Mouse (Mus musculus) midbrain, embryonic 14.5 days (tissue): ENCODE measurements around the gene Ralgps2. TPM values are rescaled to one million over a fixed set of nuclear protein-coding genes. Genes with fewer than 3 reads are reported as not detected.

ENCODE experiments used
- ATAC-seq: fragments of 200-750 bp; cut with Nextera tagmentation; 2 replicates; pipeline ENCODE4 v1.8.0; 2017; ENCODE audit warnings: moderate number of reproducible peaks, moderate library complexity; ENCODE audit not compliant: low FRiP score, low TSS enrichment
- DNase-seq: peaks from one replicate; pipeline ENCODE4 v3.0.0-alpha.2; 2015
- H3K27ac ChIP-seq: fragments of 300-500 bp; sonication (generic); replicated peaks from 2 replicates; pipeline ENCODE4 v1.5.1; 2014; ENCODE audit warnings: mild to moderate bottlenecking, low read depth, low read length, moderate library complexity
- H3K27me3 ChIP-seq: fragments of 300-500 bp; sonication (generic); 2 replicates; pipeline ENCODE4 v1.6.1; 2014; ENCODE audit warnings: low read length, control low read depth, mixed read lengths; ENCODE audit not compliant: control insufficient read depth, insufficient read depth
- H3K36me3 ChIP-seq: fragments of 300-500 bp; sonication (generic); 2 replicates; pipeline ENCODE4 v1.6.1; 2014; ENCODE audit warnings: low read length, control low read depth; ENCODE audit not compliant: control insufficient read depth, insufficient read depth
- H3K4me1 ChIP-seq: fragments of 300-500 bp; sonication (generic); 2 replicates; pipeline ENCODE4 v1.6.1; 2014; ENCODE audit warnings: mild to moderate bottlenecking, antibody characterized with exemption, low read length, control low read depth; ENCODE audit not compliant: control insufficient read depth, insufficient read depth
- H3K4me2 ChIP-seq: fragments of 300-500 bp; sonication (generic); 2 replicates; pipeline ENCODE4 v1.6.1; 2014; ENCODE audit warnings: mild to moderate bottlenecking, low read length, moderate library complexity
- H3K4me3 ChIP-seq: fragments of 300-500 bp; sonication (generic); replicated peaks from 2 replicates; pipeline ENCODE4 v1.5.1; 2014; ENCODE audit warnings: low read depth, low read length
- H3K9ac ChIP-seq: fragments of 300-500 bp; sonication (generic); replicated peaks from 2 replicates; pipeline ENCODE4 v1.6.1; 2014; ENCODE audit warnings: mild to moderate bottlenecking, low read length, moderate library complexity
- H3K9me3 ChIP-seq: fragments of 300-500 bp; sonication (generic); 2 replicates; pipeline ENCODE4 v1.6.1; 2016; ENCODE audit warnings: low read length, control low read depth, mixed read lengths; ENCODE audit not compliant: control insufficient read depth
- WGBS: fragments of 180-500 bp; shearing (Covaris S2); extraction: QIAGEN DNeasy Blood & Tissue Kit; methylation state at CpG from one replicate; pipeline ENCODE4 v1.1.7; 2014; 5-methylcytosine and 5-hydroxymethylcytosine counted together
- polyA plus RNA-seq: library from polyadenylated mRNA; unstranded; fragments of >200 nt; fragmentation: Nextera tagmentation; extraction: Ambion mirVana; gene quantifications from 2 replicates; pipeline ENCODE4 v1.2.1, GENCODE M21; 2014

The Ralgps2 gene
- polyA plus RNA-seq, 1 experiment from 2014 or later: 122 TPM

DNA sequence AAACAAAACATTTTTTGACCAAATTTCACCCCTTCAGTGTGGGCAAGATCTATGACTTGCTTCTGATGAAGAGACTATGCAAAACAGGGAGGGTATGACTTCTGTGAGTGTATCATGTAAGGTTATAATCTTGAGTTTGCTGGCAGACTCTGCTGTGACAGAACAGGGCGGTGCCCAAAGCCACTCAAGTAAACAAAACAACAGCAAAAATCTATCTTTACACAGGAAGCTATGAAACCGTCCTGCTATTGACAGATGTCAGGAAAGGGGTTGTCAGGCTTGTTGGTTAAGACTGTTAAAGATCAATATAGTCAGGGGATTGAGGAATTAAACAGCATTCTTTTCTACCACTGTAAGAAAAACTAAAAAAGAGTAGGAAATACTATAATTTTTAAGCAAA lies 33.8 kb downstream of the Ralgps2 start:
- H3K9ac ChIP-seq: no peak overlapping the region
- peaks cover 16% of the 10 kb centered on the region; the same call in 1 of the 2 replicates for H3K36me3 ChIP-seq
- no peaks in the 10 kb centered on the region for H3K27me3 ChIP-seq
- H3K4me3 ChIP-seq: no peak overlapping the region
- H3K27ac ChIP-seq: no peak overlapping the region
- no peak overlapping the region for H3K4me2 ChIP-seq
- no peaks in the 10 kb centered on the region for H3K9me3 ChIP-seq
- ATAC-seq (no peak), DNase-seq (no peak)
- H3K4me1 ChIP-seq: no peaks in the 10 kb centered on the region
- 77% methylated on average over 2 of the region's 2 CpGs for WGBS

DNA sequence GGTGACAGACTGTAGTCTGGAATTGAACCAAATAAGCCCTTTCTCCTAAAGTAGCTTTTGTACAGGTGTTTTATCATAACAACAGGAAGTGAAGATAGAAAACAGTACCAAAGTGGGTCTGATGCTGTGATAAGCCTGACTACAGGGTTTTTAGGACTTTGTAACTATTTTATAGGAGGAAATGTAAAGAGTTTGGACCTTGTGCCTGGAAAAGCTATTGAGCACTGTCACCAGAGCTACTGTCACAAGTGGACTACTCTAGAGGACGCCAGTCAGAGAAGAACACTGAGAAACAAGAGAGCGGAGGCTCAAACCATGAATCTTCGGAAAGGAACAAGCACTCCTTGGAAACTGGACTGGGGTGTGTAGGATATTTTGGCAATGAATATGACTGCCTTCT lies 35.5 kb downstream of the Ralgps2 start:
- Histone ChIP-seq H3K27me3 (no peaks in the 10 kb centered on the region), H3K36me3 (peaks cover 30% of the 10 kb centered on the region; the same call in 1 of the 2 replicates), H3K9ac (no peak overlapping the region), H3K4me2 (no peak overlapping the region), H3K4me1 (no peaks in the 10 kb centered on the region), H3K9me3 (no peaks in the 10 kb centered on the region), H3K4me3 (no peak overlapping the region), H3K27ac (no peak overlapping the region)
- ATAC-seq (no peak), DNase-seq (no peak)
- WGBS: 96% methylated on average over 3 of the region's 3 CpGs

DNA sequence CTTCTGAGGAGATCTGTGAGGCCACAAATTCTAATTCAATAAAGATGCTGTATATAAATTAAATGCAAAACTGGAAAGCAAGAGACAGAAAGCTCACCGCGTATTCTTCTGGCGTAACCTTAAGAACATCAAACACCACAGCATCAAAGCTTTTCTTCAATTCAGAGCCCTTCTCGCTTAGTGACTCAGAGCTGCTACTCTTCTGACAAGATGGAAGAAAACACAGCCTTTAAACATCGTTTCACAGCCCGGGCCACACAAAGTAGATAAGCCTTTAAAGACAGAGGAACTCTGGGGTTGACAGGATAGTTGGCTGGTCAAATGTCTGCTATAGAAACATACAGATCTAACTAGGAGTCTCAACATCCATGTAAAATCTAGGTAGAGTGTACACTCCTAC lies 37.7 kb downstream of the Ralgps2 start:
- Histone ChIP-seq H3K9ac (no peak overlapping the region), H3K27me3 (no peaks in the 10 kb centered on the region), H3K4me2 (no peak overlapping the region), H3K4me3 (no peak overlapping the region), H3K9me3 (no peaks in the 10 kb centered on the region), H3K27ac (no peak overlapping the region), H3K4me1 (no peaks in the 10 kb centered on the region), H3K36me3 (peaks cover 31% of the 10 kb centered on the region; the same call in 1 of the 2 replicates)
- WGBS: 54% methylated on average over 6 of the region's 6 CpGs
- ATAC-seq (no peak), DNase-seq (peak; percentile 47)

DNA sequence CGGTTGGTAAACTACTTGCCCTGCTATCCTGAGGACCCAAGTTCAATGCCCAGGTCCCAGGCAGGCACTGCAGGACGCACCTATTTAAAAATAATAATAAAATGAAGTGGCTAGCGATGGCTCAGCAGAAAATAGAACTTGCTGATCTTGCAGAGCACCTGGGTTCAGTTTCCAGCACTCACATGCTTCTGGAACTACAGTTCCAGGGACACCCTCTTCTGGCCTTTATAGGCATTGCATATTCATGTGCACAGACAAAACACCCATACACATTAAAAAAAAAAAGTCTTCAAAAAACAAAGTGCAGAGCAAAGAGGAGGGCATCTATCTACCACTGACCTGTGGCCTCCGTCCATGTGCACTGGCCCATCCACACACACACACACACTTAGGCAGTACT lies 47.9 kb downstream of the Ralgps2 start:
- ATAC-seq: no peak
- H3K4me3 ChIP-seq: no peak overlapping the region

DNA sequence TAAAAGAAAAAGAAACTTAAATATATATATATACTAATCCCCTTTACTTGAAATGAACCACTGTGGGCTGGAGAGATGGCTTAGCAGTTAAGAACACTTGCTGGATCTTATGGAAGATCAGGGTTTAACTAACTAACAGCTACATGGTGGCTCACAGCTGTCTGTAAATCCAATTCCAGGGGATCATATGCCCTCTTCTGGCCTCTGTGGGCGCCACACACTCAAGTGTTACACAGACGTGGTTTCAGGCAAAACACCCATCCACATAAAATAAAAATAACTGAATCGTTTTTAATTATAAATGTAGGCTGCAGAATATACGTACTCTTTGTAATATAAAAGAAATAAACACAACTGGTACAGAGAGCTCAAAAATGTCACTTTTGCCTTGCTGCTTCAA lies 50.6 kb downstream of the Ralgps2 start:
- Histone ChIP-seq H3K4me3 (no peak overlapping the region), H3K27ac (no peak overlapping the region), H3K9ac (no peak overlapping the region), H3K36me3 (peaks cover 38% of the 10 kb centered on the region), H3K4me1 (no peaks in the 10 kb centered on the region), H3K27me3 (no peaks in the 10 kb centered on the region), H3K9me3 (no peaks in the 10 kb centered on the region), H3K4me2 (no peak overlapping the region)
- WGBS: 92% methylated on average over 4 of the region's 4 CpGs
- DNase-seq (no peak), ATAC-seq (no peak)

More for the DNA sequence above, 47.9 kb downstream of the Ralgps2 start:
- Histone ChIP-seq H3K27ac (no peak overlapping the region), H3K9ac (no peak overlapping the region), H3K4me2 (no peak overlapping the region), H3K27me3 (no peaks in the 10 kb centered on the region), H3K36me3 (peaks cover 26% of the 10 kb centered on the region), H3K4me1 (no peaks in the 10 kb centered on the region), H3K9me3 (no peaks in the 10 kb centered on the region)
- 97% methylated on average over 4 of the region's 4 CpGs for WGBS
- DNase-seq: no peak

DNA sequence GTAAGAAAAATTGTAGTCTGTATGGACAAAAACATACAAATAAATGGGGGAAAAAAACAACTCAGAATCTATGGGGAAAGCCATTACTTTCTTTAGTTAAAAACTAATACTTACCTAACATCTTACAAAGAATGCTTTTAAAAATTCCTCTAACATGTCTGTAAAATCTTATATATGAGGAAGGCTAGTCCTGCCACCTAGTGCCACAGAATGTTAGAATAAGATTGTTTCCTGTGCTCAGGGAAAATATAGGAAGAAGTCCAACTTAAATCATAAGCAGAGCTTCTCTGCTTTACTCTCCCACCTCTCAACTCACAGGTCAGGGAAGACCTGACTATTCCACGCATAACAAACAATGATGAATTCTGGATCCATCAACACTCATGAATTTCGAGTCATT lies 53.5 kb downstream of the Ralgps2 start:
- WGBS: 92% methylated on average over 2 of the region's 2 CpGs

DNA sequence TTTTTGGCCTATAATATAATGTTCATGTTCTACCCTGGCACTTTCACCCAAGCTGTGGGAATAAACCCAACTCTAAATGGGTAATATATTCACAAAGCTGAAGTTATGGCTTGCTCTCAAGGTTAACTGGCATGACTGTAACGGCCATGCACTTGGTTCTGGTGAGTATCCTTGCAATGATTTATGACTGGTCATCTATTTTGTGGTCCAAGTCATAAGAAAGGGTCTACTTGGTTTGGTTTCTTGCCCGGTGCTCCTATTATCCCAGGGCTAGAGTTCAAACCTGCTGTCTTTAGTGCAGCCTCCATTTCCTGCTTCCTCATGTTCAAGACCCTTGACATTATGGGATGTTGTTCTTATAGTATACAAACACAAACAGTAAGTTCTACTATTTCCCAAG lies 54.6 kb downstream of the Ralgps2 start:
- ATAC-seq: no peak
- 94% methylated on average over 2 of the region's 2 CpGs for WGBS
- H3K36me3 ChIP-seq: peaks cover 49% of the 10 kb centered on the region

More for the DNA sequence above, 53.5 kb downstream of the Ralgps2 start:
- Histone ChIP-seq H3K27ac (no peak overlapping the region), H3K36me3 (peaks cover 49% of the 10 kb centered on the region), H3K4me2 (no peak overlapping the region), H3K9ac (no peak overlapping the region), H3K4me3 (no peak overlapping the region), H3K27me3 (no peaks in the 10 kb centered on the region), H3K9me3 (no peaks in the 10 kb centered on the region), H3K4me1 (no peaks in the 10 kb centered on the region)
- DNase-seq: no peak
- no peak for ATAC-seq

DNA sequence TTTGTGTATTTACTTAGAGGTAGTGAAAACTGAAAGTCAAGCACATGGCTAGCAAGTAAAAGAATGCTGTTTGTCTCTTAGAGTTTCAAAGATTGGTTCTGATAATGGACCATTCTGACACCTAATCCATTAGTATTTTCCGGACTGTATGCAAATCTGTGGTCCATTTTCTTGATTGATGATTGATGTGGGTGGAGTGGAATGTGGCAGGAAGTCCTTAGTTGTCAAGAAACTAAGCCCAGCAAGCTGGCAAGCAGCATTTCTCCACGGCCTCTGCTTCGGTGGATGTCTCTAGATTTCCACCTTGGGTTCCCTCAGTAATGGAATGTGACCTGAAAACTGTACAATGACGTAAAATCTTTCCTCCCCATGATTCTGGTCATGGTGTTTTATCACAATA lies 68.8 kb downstream of the Ralgps2 start:
- Histone ChIP-seq H3K4me2 (no peak overlapping the region), H3K9ac (no peak overlapping the region), H3K4me1 (no peaks in the 10 kb centered on the region), H3K36me3 (peaks cover 25% of the 10 kb centered on the region), H3K27me3 (no peaks in the 10 kb centered on the region), H3K4me3 (no peak overlapping the region), H3K9me3 (no peaks in the 10 kb centered on the region), H3K27ac (no peak overlapping the region)
- ATAC-seq (no peak), DNase-seq (no peak)
- WGBS: 95% methylated on average over 4 of the region's 4 CpGs

More for the DNA sequence above, 54.6 kb downstream of the Ralgps2 start:
- H3K4me3 ChIP-seq: no peak overlapping the region
- no peaks in the 10 kb centered on the region for H3K4me1 ChIP-seq
- H3K9me3 ChIP-seq: no peaks in the 10 kb centered on the region
- no peak overlapping the region for H3K27ac ChIP-seq
- H3K27me3 ChIP-seq: no peaks in the 10 kb centered on the region
- H3K9ac ChIP-seq: no peak overlapping the region
- H3K4me2 ChIP-seq: no peak overlapping the region
- DNase-seq: no peak

DNA sequence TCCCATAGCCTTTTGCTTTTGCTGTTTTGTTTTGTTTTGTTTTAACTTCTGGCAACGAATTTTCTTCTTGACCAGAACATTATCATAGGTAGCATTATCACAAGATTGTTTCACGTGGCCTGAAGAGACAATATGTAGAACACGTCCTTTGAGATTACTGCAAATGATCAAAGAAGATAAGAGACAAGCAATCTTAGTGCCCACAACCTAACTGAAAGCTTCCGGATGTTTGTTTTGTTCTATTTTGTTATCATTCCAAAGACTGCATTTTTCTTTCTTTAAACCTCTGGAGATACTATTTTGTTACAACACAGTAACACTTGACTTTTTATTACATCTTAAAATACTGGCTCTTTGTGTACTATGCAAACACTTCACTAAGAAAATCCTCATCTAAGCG lies 69.4 kb downstream of the Ralgps2 start:
- H3K27me3 ChIP-seq: no peaks in the 10 kb centered on the region
- no peak for ATAC-seq
- no peak for DNase-seq
- H3K9ac ChIP-seq: no peak overlapping the region
- H3K4me1 ChIP-seq: no peaks in the 10 kb centered on the region
- H3K9me3 ChIP-seq: no peaks in the 10 kb centered on the region
- H3K27ac ChIP-seq: no peak overlapping the region
- 94% methylated on average over 5 of the region's 5 CpGs for WGBS
- no peak overlapping the region for H3K4me3 ChIP-seq
- H3K4me2 ChIP-seq: no peak overlapping the region
- peaks cover 25% of the 10 kb centered on the region for H3K36me3 ChIP-seq
